Mouse (Mus musculus) testis, adult 2 months (tissue): ENCODE data around the gene Twsg1. TPM values are rescaled to one million over a fixed set of nuclear protein-coding genes. Genes with fewer than 3 reads are reported as not detected.

ENCODE experiments used
- H3K27ac ChIP-seq: fragments of 200-500 bp; 2 replicates; pipeline ENCODE4 v1.5.1; 2012; ENCODE audit warnings: low read depth, low read length; ENCODE audit not compliant: control insufficient read depth, insufficient read depth
- H3K27me3 ChIP-seq: fragments of 200-500 bp; 2 replicates; pipeline ENCODE4 v1.6.1; 2012; ENCODE audit warnings: mild to moderate bottlenecking, low read length, moderate library complexity; ENCODE audit not compliant: control insufficient read depth, insufficient read depth
- H3K36me3 ChIP-seq: fragments of 200-500 bp; 2 replicates; pipeline ENCODE4 v1.6.1; 2012; ENCODE audit warnings: mild to moderate bottlenecking, low read length; ENCODE audit not compliant: control insufficient read depth, insufficient read depth
- H3K4me1 ChIP-seq: fragments of 200-500 bp; 2 replicates; pipeline ENCODE4 v1.6.1; 2012; ENCODE audit warnings: low read length; ENCODE audit not compliant: control insufficient read depth, insufficient read depth
- H3K4me3 ChIP-seq: fragments of 200-500 bp; 2 replicates; pipeline ENCODE4 v1.5.1; 2012; ENCODE audit warnings: low read depth, mild to moderate bottlenecking, low read length, moderate library complexity, mixed read lengths; ENCODE audit not compliant: control insufficient read depth
- CTCF ChIP-seq: fragments of 200-500 bp; IDR thresholded peaks from 2 replicates; pipeline ENCODE4 v1.5.1; 2012; ENCODE audit warnings: low read depth, mild to moderate bottlenecking, inconsistent platforms, low read length, moderate library complexity; ENCODE audit not compliant: control insufficient read depth, insufficient read depth, insufficient replicate concordance
- POLR2A ChIP-seq: fragments of 200-500 bp; IDR thresholded peaks from 2 replicates; pipeline ENCODE4 v1.6.1; 2012; ENCODE audit warnings: low read depth, mild to moderate bottlenecking, inconsistent platforms, low read length, moderate library complexity; ENCODE audit not compliant: control insufficient read depth
- polyA plus RNA-seq: library from polyadenylated mRNA; depleted of rRNA; stranded (reverse); fragments of >200 nt; gene quantifications from 2 replicates; pipeline ENCODE4 v1.2.3, GENCODE M21; 2012

Twsg1 gene
- polyA plus RNA-seq, 1 experiment, result 6.8 TPM

DNA sequence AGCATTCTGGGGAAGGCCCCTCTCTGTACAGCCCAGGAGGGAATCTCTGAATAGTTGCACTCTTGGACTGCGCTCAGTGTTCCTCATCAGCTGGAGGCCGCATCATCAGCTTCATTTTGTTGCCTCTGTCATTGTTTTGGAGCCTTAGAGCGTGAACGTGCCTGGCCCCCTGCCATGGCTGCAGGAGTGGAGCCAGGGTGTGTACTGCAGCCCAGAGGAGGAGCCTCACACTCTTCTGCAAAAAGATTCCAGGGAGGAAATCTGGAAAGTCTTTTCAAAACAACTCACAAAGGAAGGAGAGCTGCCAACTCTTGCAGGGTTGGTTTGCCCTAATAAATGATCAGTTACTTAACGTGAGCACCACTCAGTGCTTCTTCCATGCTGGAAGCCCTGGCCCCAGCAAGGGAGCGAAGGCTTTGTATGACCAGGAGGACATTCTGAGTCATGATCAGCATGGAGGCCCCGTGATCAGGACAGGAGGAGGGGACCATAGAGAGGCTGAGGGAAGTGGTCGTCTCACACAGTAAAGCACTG is 34.8 kb downstream of the Twsg1 start:
- no peaks in the 10 kb centered on the region for H3K36me3 ChIP-seq
- H3K27me3 ChIP-seq, result no peaks in the 10 kb centered on the region
- TF ChIP-seq CTCF (no peak), POLR2A (no peak)
- no peaks in the 10 kb centered on the region for H3K4me1 ChIP-seq
- no peak overlapping the region for H3K27ac ChIP-seq
- no peak overlapping the region for H3K4me3 ChIP-seq

DNA sequence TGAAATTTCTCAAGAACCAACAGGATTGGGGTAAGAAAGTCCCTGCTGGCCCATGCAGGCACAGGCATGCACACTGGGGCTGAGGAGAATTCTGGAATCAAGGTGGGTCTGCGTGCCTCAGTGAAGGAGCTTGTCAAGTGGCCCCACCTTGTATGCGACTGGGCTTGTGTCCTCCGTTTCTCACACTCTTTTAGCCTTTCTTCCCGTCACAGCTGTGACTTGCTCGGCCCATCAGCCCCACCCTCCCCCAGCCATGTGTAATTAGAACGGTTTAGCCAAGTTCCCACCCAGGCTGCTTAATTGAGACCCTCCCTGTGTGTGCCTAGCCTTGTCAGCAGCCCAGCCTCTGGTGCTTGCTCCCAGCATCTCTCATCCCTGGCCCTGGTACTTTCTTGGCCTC is 36.9 kb downstream of the Twsg1 start:
- no peaks in the 10 kb centered on the region for H3K27me3 ChIP-seq
- H3K36me3 ChIP-seq, result no peaks in the 10 kb centered on the region
- no peak overlapping the region for H3K27ac ChIP-seq
- no peaks in the 10 kb centered on the region for H3K4me1 ChIP-seq
- peak overlapping the region; percentile 64 for H3K4me3 ChIP-seq
- TF ChIP-seq CTCF (no peak), POLR2A (no peak; the same call in 1 of the 2 replicates)

- H3K27me3 ChIP-seq, result no peaks in the 10 kb centered on the region
- H3K36me3 ChIP-seq, result no peaks in the 10 kb centered on the region
- no peak overlapping the region for H3K4me3 ChIP-seq
- H3K4me1 ChIP-seq, result no peaks in the 10 kb centered on the region
- no peak for TF ChIP-seq POLR2A
- no peak for TF ChIP-seq CTCF
- H3K27ac ChIP-seq, result no peak overlapping the region
Measured at GRCm38 (mm10) chr17:65912202-65912601, 38.8 kb downstream of the Twsg1 start.

DNA sequence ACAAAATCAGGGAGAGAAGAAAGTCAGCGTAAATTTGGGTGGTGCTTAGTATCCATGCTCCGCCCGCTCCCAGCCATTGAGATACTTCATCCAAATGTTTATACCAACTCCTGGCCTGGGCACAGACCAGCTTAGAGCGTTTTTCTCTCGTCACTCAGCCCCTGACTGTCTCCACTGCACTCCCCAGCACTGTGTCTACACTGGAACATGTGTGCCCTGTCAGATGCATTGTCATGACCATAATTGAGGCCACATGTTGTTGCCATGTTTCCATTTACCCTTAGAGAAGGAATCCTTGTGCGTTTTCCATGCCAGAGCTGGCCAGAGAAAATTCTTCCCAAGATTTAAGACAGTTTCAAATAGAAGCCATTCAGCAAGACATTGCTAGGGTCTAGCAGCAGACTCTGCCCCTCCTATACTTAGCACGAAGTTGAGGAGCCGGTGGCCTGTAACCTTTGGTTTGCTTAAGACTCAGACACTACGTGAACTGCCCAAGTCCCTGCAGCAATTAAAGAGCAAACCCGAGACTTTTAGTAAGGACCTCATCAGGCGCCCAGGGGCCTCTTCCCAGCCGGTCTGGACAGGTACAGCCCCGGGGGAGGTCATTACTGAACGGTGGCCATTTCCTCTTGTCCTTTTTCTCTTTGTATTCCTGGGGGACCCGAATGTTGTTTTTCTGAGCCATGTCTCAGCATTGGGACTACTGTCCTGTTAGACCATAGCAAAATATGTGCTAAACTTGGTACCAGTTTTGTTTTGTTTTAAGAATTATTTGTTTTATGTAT is 39.5 kb downstream of the Twsg1 start:
- Histone ChIP-seq H3K36me3 (no peaks in the 10 kb centered on the region), H3K27me3 (no peaks in the 10 kb centered on the region), H3K4me1 (peaks cover 3% of the 10 kb centered on the region), H3K27ac (no peak overlapping the region), H3K4me3 (no peak overlapping the region; the same call in 1 of the 2 replicates)
- no peak for TF ChIP-seq CTCF
- no peak for TF ChIP-seq POLR2A

GRCm38 (mm10) chr17:65908270-65908669 is 42.8 kb downstream of the Twsg1 start:
- H3K36me3 ChIP-seq, result no peaks in the 10 kb centered on the region
- H3K27ac ChIP-seq, result no peak overlapping the region
- H3K27me3 ChIP-seq, result no peaks in the 10 kb centered on the region
- H3K4me3 ChIP-seq, result no peak overlapping the region
- peaks cover 12% of the 10 kb centered on the region for H3K4me1 ChIP-seq
- no peak for TF ChIP-seq POLR2A
- TF ChIP-seq CTCF, result no peak

- TF ChIP-seq POLR2A, result no peak
- TF ChIP-seq CTCF, result no peak
- Histone ChIP-seq H3K4me3 (peak overlapping the region; percentile 50), H3K27me3 (no peaks in the 10 kb centered on the region), H3K27ac (no peak overlapping the region), H3K36me3 (no peaks in the 10 kb centered on the region), H3K4me1 (peaks cover 12% of the 10 kb centered on the region)
Measured at GRCm38 (mm10) chr17:65906895-65907401, 44.1 kb downstream of the Twsg1 start.

DNA sequence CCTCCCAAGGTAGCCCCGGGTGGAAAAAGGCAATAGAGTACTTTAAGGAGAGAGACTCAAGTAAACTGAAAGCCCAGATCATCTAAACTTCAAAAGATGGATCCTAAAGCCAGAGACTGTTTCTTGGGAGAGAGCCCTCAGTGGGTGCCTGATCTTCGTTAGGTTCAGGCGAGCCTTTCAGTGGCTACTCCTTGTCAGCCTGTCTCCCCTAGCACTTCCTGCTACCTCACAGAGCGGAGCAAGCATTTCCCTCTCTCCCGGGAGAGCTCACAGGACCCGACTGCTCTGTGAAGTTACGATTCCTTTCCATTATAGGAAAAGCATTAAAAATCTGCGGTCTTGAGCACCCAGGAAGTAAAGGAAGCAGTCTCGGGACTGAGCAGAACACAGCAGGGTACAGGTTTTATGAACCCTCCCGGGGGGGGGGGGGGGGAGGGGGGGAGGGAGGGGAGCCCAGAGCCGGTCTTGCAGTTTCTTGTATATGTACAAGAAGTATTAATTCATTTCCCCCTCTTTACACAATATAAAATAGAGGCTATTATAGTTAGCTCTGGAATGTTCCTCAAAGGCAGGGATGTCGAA is 44.6 kb downstream of the Twsg1 start:
- Histone ChIP-seq H3K4me3 (peak overlapping the region; percentile 91), H3K4me1 (peaks cover 12% of the 10 kb centered on the region)

More for the DNA sequence above, 44.6 kb downstream of the Twsg1 start:
- Histone ChIP-seq H3K36me3 (no peaks in the 10 kb centered on the region), H3K27me3 (no peaks in the 10 kb centered on the region), H3K27ac (peak overlapping the region; percentile 95)
- TF ChIP-seq POLR2A, result no peak
